Mouse (Mus musculus) left cerebral cortex, adult 2 months (tissue): ENCODE measurements around the gene Kpna2. TPM values are rescaled to one million over a fixed set of nuclear protein-coding genes. Genes with fewer than 3 reads are reported as not detected.
A peak's percentile ranks its signal among the peaks of the same experiment; 100 is the strongest.

Source experiments
- DNase-seq, 2 experiments: peaks; one replicate each; pipeline ENCODE4 v3.0.0; 2021 to 2022; ENCODE audit warnings: low spot score in 2 of 2, mixed read lengths in 1 of 2; ENCODE audit errors: extremely low spot score in 1 of 2
- H3K27ac ChIP-seq: fragments of 200-600 bp; 2 replicates; pipeline ENCODE4 v1.8.1; 2022
- H3K4me3 ChIP-seq: fragments of 200-600 bp; 2 replicates; pipeline ENCODE4 v1.8.1; 2022
- CTCF ChIP-seq: fragments of 200-600 bp; IDR thresholded peaks from 2 replicates; pipeline ENCODE4 v1.8.1; 2022; ENCODE audit warnings: antibody characterized with exemption, mild to moderate bottlenecking, moderate library complexity
- intact Hi-C: fragments of 180-260 bp; cut with DNase I; formaldehyde crosslinking; loops from one replicate; pipeline ENCODE4 v1.15.1; 2025
- total RNA-seq, 2 experiments: library from RNA; stranded (reverse); gene quantifications; 2 replicates each; pipeline ENCODE4 v1.2.3; 2021

The Kpna2 gene
- total RNA-seq, 2 experiments from 2014 or later = 20.6 to 31.7 TPM

DNA sequence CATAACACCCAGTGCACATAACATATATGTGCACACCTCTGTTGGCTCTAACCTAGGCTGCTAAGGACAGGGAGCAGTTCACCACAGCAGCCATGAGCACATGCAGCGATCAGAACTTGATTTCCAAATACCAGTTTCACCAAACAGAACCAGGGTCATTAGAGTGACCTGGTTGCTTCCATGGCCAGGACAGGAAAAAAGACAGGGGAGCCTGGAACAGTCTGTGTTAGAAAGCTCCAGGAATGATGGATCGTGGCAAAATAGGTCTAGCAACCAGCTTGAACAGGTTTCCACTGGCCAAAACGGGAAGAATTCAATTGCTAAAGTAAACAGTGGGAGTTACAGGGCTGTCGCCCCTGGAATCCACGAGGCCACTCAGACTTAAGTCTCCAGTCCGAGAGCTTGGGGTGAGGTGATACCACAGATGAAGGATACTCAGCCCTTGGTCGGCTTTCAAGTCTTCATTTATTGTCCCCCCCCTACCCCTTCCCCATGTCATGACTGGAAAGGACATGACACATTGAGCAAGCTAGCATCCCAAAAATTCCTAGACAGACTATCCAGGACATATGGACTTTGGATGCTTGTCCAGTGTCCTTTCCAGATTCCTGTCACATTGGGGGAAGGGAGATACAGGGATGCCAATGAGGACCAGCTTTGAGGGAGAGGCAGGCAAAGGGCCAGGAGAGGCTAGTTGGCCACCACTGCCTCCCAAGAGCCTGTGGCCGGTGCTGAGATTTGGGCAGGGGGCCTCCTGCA is 23.7 kb downstream of the Kpna2 start:
- intact Hi-C loops = no loop called here
- DNase-seq = no peak
- H3K4me3 ChIP-seq = no peak overlapping the region
- no peak overlapping the region for H3K27ac ChIP-seq
- TF ChIP-seq CTCF = no peak

DNA sequence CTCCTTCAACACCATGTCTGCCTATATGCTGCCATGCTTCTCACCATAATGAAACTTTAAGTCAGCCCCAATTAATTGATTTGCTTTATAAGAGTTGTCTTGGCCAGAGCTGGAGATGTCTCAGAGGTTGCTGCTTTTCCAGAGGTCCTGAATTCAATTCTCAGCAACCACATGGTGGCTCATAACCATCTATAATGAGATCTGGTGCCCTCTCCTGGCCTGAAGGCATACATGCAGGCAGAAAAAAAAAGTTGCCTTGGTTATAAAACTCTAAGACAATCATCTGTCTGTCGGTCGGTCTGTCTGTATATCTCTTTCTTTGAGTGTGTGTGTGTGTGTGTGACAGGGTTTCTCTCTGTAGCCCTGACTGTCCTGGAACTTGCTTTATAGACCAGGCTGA is 24.9 kb downstream of the Kpna2 start:
- no peak overlapping the region for H3K4me3 ChIP-seq
- DNase-seq = no peak
- no peak overlapping the region for H3K27ac ChIP-seq
- intact Hi-C loops = no loop called here
- peak; percentile 48 for TF ChIP-seq CTCF

DNA sequence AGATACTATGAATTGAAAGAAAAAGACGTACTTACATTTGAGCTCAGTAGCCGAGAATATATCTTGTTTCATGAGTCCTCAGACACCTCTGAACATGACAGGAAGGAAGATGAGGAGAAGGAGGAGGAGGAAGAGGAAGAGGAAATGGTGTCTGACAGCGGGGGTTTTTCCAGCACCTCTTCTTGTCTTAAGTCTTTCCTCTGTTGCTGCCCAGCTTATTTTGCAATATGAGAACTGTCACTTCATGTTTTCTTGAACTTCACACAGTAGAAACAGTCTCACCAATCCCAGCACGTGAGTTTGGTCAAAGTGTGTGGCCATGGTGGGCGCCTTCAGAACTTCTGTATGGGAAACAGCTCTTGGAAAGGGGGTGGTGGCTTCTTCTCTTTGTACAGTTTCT is 26.3 kb downstream of the Kpna2 start:
- Histone ChIP-seq H3K4me3 (no peak overlapping the region), H3K27ac (no peak overlapping the region)
- intact Hi-C loops = no loop called here
- DNase-seq = no peak
- TF ChIP-seq CTCF = no peak

DNA sequence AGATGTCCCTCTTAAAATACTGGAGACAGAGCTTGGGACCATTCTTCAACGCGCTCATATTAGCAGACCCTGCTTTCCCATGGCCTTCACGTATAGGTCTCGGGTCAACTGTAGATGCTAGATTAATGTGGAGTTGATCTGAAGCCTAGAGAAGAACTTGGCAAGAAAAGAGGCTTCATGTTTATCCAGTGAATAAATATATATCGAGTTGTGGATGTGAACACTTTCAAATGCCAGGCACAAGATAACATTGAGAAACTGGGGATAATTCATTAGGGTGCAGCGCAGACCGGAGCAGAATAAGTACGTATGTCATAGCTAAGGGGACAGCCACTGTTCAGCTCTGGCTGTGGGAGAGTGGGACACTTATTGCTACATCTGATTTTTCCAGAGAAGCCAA is 29.5 kb downstream of the Kpna2 start:
- TF ChIP-seq CTCF = no peak
- Histone ChIP-seq H3K4me3 (no peak overlapping the region), H3K27ac (no peak overlapping the region)
- no peak for DNase-seq
- intact Hi-C loops = no loop called here

DNA sequence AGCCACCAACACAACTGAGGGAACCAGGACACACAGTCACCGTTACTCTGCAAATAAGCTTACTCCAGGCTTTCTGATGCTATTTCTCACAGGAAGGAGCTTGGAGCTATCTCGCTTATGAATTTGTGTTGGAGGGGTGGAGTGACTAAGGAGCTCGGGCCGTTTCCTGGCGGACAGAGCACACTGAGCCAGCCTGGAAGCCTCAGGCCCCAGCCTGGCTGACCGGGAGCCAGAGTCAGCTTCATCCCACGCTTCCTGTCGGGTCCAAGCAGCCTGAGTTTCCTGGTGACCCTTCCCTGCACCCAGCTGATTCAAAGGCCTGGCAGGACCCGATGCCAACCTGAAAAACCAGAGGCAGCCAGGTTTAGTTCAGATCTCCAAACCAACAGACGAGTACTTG is 31.7 kb downstream of the Kpna2 start:
- DNase-seq = no peak
- intact Hi-C loops = no loop called here
- H3K27ac ChIP-seq = no peak overlapping the region
- H3K4me3 ChIP-seq = no peak overlapping the region
- TF ChIP-seq CTCF = no peak

DNA sequence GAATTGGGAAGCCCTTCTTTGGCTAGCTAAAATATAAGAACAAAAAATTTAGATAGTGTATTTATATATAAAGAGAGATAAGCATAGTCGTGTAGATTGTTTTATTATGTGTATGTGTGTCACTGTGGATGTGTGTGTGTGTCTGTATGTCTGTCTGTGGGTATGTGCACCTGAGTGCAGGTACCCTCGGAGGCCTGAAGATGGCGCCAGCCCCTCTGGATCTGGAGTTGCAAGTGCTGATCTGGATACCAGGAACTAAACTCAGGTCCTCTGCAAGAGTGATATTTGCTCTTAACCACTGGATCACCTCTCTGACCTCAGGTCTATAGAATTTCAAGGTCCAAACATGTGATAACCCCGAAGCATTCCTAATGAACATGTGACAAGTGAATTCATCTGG is 33.5 kb downstream of the Kpna2 start:
- TF ChIP-seq CTCF = no peak
- intact Hi-C loops = no loop called here
- DNase-seq = no peak
- Histone ChIP-seq H3K4me3 (no peak overlapping the region), H3K27ac (no peak overlapping the region)

DNA sequence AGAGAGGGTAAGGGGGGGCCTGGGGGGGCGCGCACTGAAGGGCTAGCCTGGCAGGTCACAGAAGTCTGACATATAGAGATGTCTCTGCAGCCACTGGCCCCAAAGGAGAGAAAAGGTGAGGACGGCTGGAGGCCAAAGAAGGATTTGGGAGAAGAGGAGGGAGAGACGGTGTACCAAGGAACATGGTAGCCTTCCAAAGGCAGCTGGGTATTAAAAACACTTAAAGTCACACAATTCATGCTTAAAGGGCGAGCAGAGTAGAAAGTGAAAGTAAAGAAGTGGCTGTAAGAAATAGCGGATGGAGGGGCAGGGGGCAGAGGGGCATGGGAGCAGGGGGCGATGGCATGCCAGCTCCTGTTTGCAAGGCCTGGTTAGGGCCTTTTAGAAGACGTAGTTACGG is 37.0 kb downstream of the Kpna2 start:
- DNase-seq = no peak
- intact Hi-C loops = no loop called here
- Histone ChIP-seq H3K27ac (no peak overlapping the region), H3K4me3 (no peak overlapping the region)
- TF ChIP-seq CTCF = no peak

DNA sequence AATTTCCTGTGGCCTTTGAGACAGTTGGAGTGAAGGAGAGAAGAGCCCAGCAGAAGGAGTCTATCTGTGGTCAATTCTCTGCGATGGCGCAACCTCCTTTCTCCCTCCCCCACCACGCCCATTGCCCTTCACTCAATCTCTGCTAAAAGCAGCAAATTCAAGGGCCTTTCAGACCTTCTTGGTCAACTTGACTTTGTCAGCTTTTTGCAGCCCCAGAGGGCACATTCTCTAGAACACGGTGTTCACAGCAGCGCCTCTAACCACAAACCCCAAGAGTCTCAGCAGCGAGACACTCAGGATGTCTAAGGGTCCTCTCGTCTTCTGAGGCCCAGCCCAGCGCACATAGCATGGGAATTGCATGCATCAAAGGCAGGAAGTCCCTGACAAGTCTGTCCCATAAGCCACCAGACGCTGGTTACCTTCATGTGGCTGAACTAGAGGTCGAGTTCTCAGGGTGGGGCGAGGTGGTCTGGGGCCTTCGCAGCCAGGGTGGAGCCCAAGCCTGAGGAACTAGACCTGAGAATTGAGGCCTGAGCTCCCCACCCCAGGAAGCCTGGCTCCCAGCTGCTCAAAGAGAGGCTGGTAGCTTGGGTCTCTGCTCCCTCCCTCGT is 37.8 kb downstream of the Kpna2 start:
- no peak for DNase-seq
- Histone ChIP-seq H3K4me3 (no peak overlapping the region), H3K27ac (no peak overlapping the region)
- intact Hi-C loops = no loop called here
- TF ChIP-seq CTCF = no peak

DNA sequence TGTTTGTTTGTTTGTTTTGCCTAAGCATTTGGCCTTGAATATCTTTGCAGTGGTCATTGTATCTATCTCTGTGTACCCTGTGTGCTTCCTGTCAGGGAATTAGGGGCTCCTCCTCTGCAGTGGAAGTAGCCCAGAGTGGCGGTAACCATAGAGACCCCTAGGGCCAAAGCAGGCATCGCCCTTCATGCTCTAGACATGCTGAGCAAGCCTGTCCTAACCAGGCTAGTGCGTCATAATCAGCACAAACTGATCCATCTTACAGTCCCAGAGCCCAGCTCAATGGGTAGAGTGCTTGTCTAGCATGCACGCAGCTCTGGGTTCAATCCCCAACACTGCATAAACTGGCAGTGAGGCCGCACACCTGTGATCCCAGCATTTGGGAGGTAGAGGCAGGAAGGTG is 40.2 kb downstream of the Kpna2 start:
- Histone ChIP-seq H3K4me3 (no peak overlapping the region), H3K27ac (no peak overlapping the region)
- intact Hi-C loops = no loop called here
- DNase-seq = no peak
- no peak for TF ChIP-seq CTCF

DNA sequence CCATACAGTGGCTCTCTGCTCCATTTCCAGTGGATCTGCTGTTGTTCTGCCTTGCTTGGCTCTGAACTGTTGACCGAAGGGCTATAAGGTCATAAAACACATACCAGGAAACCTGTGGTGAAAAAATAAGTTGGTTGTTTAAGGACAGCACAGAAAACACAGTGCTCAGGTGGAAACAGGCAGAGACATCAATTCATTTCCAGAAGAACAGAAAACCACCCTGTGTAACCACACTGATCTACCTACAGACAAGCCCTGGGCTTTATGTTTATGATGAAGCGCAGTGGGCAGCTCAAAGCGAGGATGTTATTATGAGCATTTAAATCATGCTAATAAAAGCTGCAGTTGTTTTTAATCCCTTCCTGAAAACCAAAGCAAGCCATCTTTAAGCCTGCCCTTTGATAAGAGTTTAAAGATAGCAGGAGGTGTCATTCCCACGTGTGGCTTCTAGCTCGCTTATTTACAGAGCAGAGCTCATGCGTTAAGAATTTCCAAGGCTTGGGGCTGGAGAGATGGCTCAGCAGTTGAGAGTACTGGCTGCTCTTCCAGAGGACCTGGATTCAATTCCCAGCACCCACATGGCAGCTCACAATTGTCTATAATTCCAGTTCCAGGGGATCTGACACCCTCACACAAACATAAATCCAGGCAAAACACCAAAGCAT is 40.8 kb downstream of the Kpna2 start:
- intact Hi-C loops = no loop called here
- Histone ChIP-seq H3K4me3 (no peak overlapping the region), H3K27ac (no peak overlapping the region)
- DNase-seq = no peak
- TF ChIP-seq CTCF = no peak

DNA sequence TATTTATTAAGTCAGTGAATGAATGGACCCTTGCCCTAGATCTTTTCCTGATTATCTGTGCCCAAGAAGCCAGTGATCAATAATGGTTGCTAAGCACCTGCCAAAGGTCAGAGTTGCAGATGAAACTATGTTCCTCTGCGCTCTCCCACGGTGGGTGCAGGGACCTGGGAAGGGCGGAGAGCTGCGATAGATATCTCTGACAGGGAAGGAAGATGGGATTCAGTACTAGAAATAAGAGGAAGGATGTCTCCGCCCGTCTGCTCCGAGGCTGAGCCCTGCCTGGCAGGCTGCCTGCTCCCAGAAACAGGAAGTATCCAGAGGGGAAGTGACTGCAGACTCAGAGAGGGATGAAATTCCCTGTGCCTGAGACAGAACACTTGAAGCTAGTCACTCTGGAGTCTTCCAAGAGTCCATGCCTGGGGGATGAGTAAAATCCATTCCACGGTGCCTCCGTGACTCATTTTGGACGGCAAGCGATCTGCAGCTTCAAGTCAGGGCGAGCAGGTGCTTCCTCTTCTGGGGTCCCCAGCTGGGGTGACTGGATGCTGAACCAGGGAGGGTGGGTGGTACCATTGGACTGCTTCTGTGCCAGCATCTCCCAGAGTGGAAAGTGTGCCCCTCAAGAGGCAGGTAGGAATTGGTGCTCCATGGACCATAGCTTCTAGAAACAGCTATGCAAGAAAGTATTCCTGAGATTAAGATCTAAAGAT is 41.9 kb downstream of the Kpna2 start:
- Histone ChIP-seq H3K4me3 (no peak overlapping the region), H3K27ac (no peak overlapping the region)
- no peak for DNase-seq
- intact Hi-C loops = no loop called here
- TF ChIP-seq CTCF = no peak

DNA sequence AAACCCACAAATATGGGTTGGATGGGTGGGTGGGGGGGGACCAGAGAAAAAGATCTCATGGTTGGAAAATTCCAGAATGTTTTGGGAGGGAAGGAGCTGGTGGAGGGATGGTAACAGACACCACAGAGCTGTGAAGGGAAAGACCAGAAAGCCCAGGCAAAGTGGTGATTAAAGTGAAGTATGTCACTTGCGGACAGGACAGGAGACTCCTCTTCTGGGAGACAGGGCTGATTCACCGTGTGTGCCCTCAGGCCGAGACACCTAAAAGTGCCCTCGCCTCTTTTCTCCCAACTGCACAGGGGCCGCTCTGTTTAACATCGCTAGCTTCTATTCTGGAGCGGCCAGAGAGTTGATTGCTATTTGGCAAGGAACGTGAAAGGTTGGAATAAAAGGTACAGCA is 44.8 kb downstream of the Kpna2 start:
- Histone ChIP-seq H3K27ac (no peak overlapping the region), H3K4me3 (no peak overlapping the region)
- no peak for DNase-seq
- no peak for TF ChIP-seq CTCF
- intact Hi-C loops = no loop called here
